Mouse (Mus musculus) cerebellum, adult 2 months (tissue): ENCODE data around the gene Pdzk1ip1.

Experiments used
- CTCF ChIP-seq: fragments of 200-500 bp; IDR thresholded peaks from 2 replicates; pipeline ENCODE4 v1.5.1; 2011; ENCODE audit warnings: low read depth, mild to moderate bottlenecking, control low read depth, low read length, moderate library complexity, borderline replicate concordance; ENCODE audit not compliant: insufficient read depth
- POLR2A ChIP-seq: fragments of 200-500 bp; IDR thresholded peaks from 2 replicates; pipeline ENCODE4 v1.6.1; 2011; ENCODE audit warnings: low read length, control low read depth, borderline replicate concordance; ENCODE audit not compliant: insufficient read depth

- TF ChIP-seq CTCF = no peak
- no peak for TF ChIP-seq POLR2A
Observed at GRCm38 (mm10) chr4:115058317-115058761, 30.2 kb upstream of the Pdzk1ip1 start.
